Mouse (Mus musculus) liver, adult 2 months (tissue): Measurements from ENCODE around the gene Slc35e2. TPM values are rescaled to one million over a fixed set of nuclear protein-coding genes. Genes with fewer than 3 reads are reported as not detected.
A peak's percentile ranks its signal among the peaks of the same experiment; 100 is the strongest.

Source experiments
- DNase-seq: peaks from one replicate; pipeline ENCODE4 v3.0.0-alpha.2; 2011; ENCODE audit warnings: low read depth, low spot score; ENCODE audit errors: extremely low read depth
- H3K27ac ChIP-seq: fragments of 200-500 bp; replicated peaks from 2 replicates; pipeline ENCODE4 v1.5.1; 2012; ENCODE audit warnings: low read depth, mild to moderate bottlenecking, control low read depth, inconsistent platforms, low read length; ENCODE audit not compliant: insufficient read depth
- H3K27me3 ChIP-seq: fragments of 200-500 bp; 2 replicates; pipeline ENCODE4 v1.6.1; 2012; ENCODE audit warnings: mild to moderate bottlenecking, moderate library complexity, low read length, inconsistent platforms; ENCODE audit not compliant: control insufficient read depth, insufficient read depth
- H3K36me3 ChIP-seq: fragments of 200-500 bp; 2 replicates; pipeline ENCODE4 v1.6.1; 2012; ENCODE audit warnings: low read length, inconsistent platforms; ENCODE audit not compliant: control insufficient read depth, insufficient read depth
- H3K4me1 ChIP-seq: fragments of 200-500 bp; 2 replicates; pipeline ENCODE4 v1.6.1; 2011; ENCODE audit warnings: low read length; ENCODE audit not compliant: control insufficient read depth, insufficient read depth
- H3K4me3 ChIP-seq: fragments of 200-500 bp; 2 replicates; pipeline ENCODE4 v1.5.1; 2011; ENCODE audit warnings: low read depth, mild to moderate bottlenecking, control low read depth, low read length, moderate library complexity; ENCODE audit not compliant: insufficient read depth
- H3K79me2 ChIP-seq: fragments of 200-500 bp; 2 replicates; pipeline ENCODE4 v1.6.1; 2012; ENCODE audit warnings: inconsistent platforms, mild to moderate bottlenecking, low read length, moderate library complexity; ENCODE audit not compliant: control insufficient read depth, insufficient read depth
- H3K9ac ChIP-seq: fragments of 200-500 bp; 2 replicates; pipeline ENCODE4 v1.6.1; 2012; ENCODE audit warnings: low read depth, mild to moderate bottlenecking, control low read depth, inconsistent platforms, low read length
- CTCF ChIP-seq: fragments of 200-500 bp; IDR thresholded peaks from 2 replicates; pipeline ENCODE4 v1.5.1; 2011; ENCODE audit warnings: low read depth, low read length, control low read depth
- POLR2A ChIP-seq: fragments of 200-500 bp; IDR thresholded peaks from 2 replicates; pipeline ENCODE4 v1.6.1; 2011; ENCODE audit warnings: low read length, control low read depth; ENCODE audit not compliant: insufficient read depth; ENCODE audit errors: extremely low read depth
- WGBS: fragments of 180-500 bp; shearing (Covaris S2); methylation state at CpG from one replicate; pipeline ENCODE4 v1.1.7; 2018; 5-methylcytosine and 5-hydroxymethylcytosine counted together
- polyA plus RNA-seq: library from polyadenylated mRNA; depleted of rRNA; stranded (reverse); fragments of >200 nt; gene quantifications from 2 replicates; pipeline ENCODE4 v1.2.3, GENCODE M21; 2012
- total RNA-seq: library from RNA; depleted of rRNA; stranded (reverse); fragments of >200 nt; gene quantifications from 2 replicates; pipeline ENCODE4 v1.2.3, GENCODE M21; 2014

Gene Slc35e2
- total and polyA plus RNA-seq, 2 experiments, result 18.5 to 63.5 TPM

DNA sequence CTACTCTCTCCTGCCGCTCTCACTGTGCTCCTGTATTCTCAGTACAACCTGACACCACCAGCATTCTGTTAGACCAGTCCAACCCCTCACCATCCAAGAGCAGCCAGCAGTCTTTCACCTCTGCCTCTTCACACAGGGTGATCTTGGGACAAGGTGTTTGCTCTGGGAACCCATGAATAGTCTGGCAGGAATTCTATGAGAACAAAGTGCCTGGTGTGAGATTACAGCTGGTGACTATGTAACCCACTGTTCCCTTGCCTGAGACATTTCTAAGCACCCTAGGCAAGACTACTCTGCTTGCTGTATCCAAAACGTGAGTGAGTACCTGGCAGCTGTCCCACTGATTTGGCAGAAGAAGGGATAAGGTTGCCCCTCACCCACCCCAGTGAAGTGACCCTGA is 40.3 kb upstream of the Slc35e2 start:
- WGBS, result 21% methylated on average over 2 of the region's 2 CpGs
- H3K27me3 ChIP-seq, result no peaks in the 10 kb centered on the region
- H3K36me3 ChIP-seq, result peaks cover 4% of the 10 kb centered on the region
- peaks cover 41% of the 10 kb centered on the region for H3K4me1 ChIP-seq
- peak overlapping the region; percentile 71 for H3K27ac ChIP-seq
- peak; percentile 82 for DNase-seq
- no peak overlapping the region for H3K4me3 ChIP-seq
- peaks cover 7% of the 10 kb centered on the region; the same call in 1 of the 2 replicates for H3K79me2 ChIP-seq
- TF ChIP-seq POLR2A (no peak), CTCF (no peak)
- H3K9ac ChIP-seq, result peak overlapping the region; percentile 43; the same call in 1 of the 2 replicates

DNA sequence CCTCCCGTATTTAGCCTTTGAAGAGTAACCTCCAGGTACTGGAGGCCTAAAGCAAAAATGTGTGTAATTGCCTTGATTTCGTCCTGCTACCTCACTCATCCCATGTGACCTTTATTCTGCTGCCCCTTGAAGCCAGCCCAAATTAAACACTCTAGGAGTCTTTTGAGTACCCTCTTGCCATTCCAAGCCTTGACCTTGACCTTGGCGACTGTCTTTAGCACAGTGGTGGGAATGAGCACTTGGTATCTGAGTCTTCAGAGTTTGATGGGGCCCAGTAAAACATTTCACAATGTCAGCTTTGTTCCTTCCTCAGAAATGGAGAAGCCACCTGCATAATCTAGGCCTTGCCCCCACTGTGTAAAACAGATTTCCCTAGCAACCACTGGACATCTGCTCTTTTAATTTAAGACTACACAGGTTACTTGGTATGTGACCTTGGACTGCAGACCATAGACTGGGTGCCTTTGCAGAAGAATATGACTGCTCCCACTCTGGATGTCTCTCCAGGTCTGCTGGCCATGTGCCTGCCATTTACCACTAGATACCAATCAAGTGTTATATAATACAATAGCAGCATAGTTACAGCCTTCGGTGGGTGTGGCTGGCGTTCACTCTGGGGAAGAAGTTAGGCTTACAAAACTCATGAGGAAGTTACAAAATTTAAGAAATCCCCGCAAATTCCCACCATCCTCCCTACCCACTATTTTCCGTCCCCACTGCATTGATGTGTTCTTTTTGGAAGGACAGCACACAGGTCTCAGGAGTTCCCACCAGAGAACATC is 39.4 kb upstream of the Slc35e2 start, which contains the start of gene Nadk:
Gene Nadk (plus strand): TSS at position 718 of the 782 bp plus-strand sequence.
- peaks cover 47% of the 10 kb centered on the region for H3K4me1 ChIP-seq
- 59% methylated on average over 7 of the region's 7 CpGs for WGBS
- H3K9ac ChIP-seq, result peak within 1 kb of the TSS; percentile 43
- TF ChIP-seq POLR2A (no peak), CTCF (no peak)
- peaks cover 4% of the 10 kb centered on the region for H3K36me3 ChIP-seq
- no peaks in the 10 kb centered on the region for H3K27me3 ChIP-seq
- peak within 1 kb of the TSS; percentile 71 for H3K27ac ChIP-seq
- DNase-seq, result peak; percentile 26
- peaks cover 7% of the 10 kb centered on the region; the same call in 1 of the 2 replicates for H3K79me2 ChIP-seq
- peak within 1 kb of the TSS; percentile 38; the same call in 1 of the 2 replicates for H3K4me3 ChIP-seq

DNA sequence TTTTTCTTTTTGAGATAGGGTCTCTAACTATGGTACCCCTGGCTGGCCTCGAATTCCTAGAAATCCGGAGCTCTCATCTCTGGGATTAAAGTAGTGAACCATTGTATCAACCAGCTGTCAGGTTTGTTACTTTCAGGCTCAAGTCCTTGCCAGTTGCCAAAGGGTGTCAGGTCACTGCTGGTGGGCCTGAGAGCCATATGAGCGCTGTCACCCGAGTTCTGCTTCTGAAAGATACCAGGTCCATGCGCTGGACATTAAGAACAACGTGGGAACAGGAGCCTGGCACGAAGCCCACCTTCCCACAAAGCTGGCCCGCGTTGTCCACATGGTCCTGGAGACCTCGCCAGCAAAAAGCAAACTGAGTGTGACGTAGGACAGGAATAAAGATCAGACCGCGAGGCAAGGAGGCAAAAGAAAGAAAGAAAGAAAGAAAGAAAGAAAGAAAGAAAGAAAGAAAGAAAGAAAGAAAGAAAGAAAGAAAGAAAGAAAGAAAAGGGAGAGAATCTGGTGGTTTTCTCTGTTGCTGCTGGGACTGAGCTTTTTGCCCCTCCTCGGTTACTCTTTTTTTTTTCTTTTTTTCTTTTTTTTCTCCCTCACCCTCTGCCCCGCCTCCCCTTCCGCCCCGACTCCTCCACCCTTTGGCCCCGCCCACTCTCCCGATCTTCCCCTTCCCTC is 38.4 kb upstream of the Slc35e2 start:
- peak; percentile 62 for DNase-seq
- Histone ChIP-seq H3K27ac (peak overlapping the region; percentile 65), H3K36me3 (peaks cover 2% of the 10 kb centered on the region; the same call in 1 of the 2 replicates), H3K79me2 (peaks cover 7% of the 10 kb centered on the region; the same call in 1 of the 2 replicates), H3K4me1 (peaks cover 50% of the 10 kb centered on the region), H3K27me3 (no peaks in the 10 kb centered on the region), H3K9ac (peak overlapping the region; percentile 43), H3K4me3 (peak overlapping the region; percentile 38; the same call in 1 of the 2 replicates)
- 3% methylated on average over 17 of the region's 19 CpGs for WGBS
- no peak for TF ChIP-seq POLR2A
- no peak for TF ChIP-seq CTCF

DNA sequence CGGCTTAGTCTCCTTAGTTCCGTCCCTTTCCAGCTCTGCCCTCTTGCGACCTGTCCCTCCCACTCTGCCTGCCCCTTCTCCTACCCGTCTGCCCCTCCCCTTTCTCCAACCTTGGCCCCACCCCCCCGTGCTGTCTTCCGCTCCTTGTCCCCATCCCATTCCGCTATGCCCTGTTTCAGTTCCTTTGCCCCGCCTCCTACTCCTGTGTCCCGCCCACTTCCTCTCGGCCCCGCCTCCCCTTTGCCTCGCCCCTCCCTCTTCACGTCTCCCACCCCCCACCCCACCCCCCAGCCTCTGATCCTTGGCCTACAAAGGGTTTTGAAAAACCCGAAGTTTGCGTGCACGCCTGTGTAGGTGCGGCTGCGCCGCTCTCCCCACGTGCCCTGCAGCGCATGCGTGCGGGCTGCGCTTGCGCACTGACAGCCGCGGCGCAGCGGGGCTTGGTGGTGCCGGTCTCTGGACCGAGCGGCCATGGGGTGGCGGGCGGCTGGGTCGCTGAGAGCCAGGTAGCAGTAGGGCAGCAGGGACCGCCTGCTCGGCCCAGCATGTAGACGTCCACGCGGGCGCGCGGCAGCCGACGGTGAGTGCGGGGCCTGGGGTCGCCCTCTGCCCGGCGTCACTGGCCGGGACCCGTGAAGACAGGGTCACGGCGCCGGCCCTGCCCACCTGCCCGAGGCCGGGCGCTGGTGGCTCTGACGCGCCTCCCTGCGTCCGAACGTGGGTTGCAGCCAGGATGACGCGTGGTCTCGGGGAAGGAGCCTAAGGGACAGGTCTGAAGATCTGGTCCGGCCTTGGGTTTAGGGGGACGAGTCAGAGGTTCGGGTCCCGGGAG is 37.6 kb upstream of the Slc35e2 start:
- peak overlapping the region; percentile 96 for H3K27ac ChIP-seq
- peaks cover under 1% of the 10 kb centered on the region; the same call in 1 of the 2 replicates for H3K36me3 ChIP-seq
- peak; percentile 97 for DNase-seq
- under 1% methylated on average over 69 of the region's 69 CpGs for WGBS
- peak overlapping the region; percentile 98 for H3K9ac ChIP-seq
- peaks cover 50% of the 10 kb centered on the region for H3K4me1 ChIP-seq
- peak; percentile 94 for TF ChIP-seq POLR2A
- peak; percentile 62 for TF ChIP-seq CTCF
- H3K79me2 ChIP-seq, result peaks cover 9% of the 10 kb centered on the region
- H3K4me3 ChIP-seq, result peak overlapping the region; percentile 85
- H3K27me3 ChIP-seq, result no peaks in the 10 kb centered on the region

DNA sequence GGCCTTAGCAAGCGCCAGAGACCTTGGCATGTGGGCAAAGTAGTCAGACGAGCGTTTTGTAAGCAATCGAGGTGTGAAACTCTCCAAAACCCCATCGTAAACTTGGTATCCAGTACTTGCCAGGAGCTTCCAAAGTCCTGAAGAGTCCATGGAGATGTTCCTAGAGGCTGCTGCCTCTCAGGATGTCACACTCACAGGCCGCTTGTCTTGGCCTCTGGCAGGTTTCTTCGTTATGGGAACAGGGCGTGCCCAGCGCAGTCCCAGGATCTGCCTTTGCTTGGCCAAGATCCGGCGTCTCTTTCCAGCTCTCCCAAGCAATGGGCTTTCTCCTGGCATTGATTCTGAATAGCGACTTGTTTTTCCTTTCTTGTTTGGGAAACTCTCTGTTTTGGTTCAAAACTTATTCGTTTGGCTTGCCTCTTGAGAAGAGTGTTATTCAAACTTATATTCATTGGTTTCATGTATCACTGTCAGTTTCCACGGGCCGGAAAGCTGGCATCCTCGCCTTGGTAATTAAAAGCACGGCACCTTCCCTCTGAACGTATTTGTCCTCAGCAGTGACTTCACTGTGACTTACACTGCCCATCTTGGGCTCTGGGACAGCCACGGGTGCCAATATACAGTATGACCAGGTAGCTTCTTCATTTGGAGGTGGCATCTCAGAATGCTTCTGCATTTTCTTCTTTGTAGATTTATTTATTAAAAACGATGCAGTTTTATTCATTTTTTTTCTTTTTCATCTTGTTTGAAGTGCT is 36.7 kb upstream of the Slc35e2 start:
- Histone ChIP-seq H3K36me3 (no peaks in the 10 kb centered on the region), H3K27ac (peak overlapping the region; percentile 96), H3K79me2 (peaks cover 15% of the 10 kb centered on the region), H3K9ac (peak overlapping the region; percentile 98), H3K4me3 (peak overlapping the region; percentile 85), H3K4me1 (peaks cover 53% of the 10 kb centered on the region), H3K27me3 (no peaks in the 10 kb centered on the region)
- no peak for TF ChIP-seq CTCF
- no peak for TF ChIP-seq POLR2A
- 4% methylated on average over 20 of the region's 20 CpGs for WGBS
- DNase-seq, result peak; percentile 77
